Mouse (Mus musculus) bone marrow macrophage, adult 2 months (primary cell): ENCODE data around the gene Mrpl57.

Experiments used
- CTCF ChIP-seq: IDR thresholded peaks from 2 replicates; pipeline ENCODE4 v1.5.1; 2012; ENCODE audit warnings: low read depth, mild to moderate bottlenecking, low read length, moderate library complexity
- POLR2A ChIP-seq: IDR thresholded peaks from 2 replicates; pipeline ENCODE4 v1.6.1; 2012; ENCODE audit warnings: mild to moderate bottlenecking, low read depth, low read length, borderline replicate concordance

- TF ChIP-seq POLR2A (no peak), CTCF (no peak)
Measured at GRCm38 (mm10) chr14:57803731-57804130, 22.3 kb upstream of the Mrpl57 start.
